Mouse (Mus musculus): ENCODE measurements at regions not wholly inside any gene's neighbourhood (a gene's known extent, or its start where the extent isn't known, plus 50 kb on each side); places are given as distances from the start of the nearest gene placed in this dataset.

GRCm38 (mm10) chr1:35797064-35797463, 271.1 kb upstream of the Hs6st1 start:
- TF ChIP-seq ZKSCAN1 (IDR thresholded peaks at IDR 0.05; ENCODE audit: low read depth, low read length) (no peak), MAFK (IDR thresholded peaks at IDR 0.05; ENCODE audit: borderline replicate concordance, low read depth, low read length) (no peak), POLR2A (IDR thresholded peaks at IDR 0.05; ENCODE audit: control insufficient read depth in 1 of 2, insufficient read depth in 1 of 2, low read depth in 1 of 2, low read length in 2 of 2, poor library complexity in 1 of 2) (no peak), E2F4 (IDR thresholded peaks at IDR 0.05; ENCODE audit: borderline replicate concordance, low read depth, low read length) (no peak), USF1 (IDR thresholded peaks at IDR 0.05; ENCODE audit: low read depth, low read length) (no peak), CTCF (IDR thresholded peaks at IDR 0.05 in 2 of 3, conservative IDR thresholded peaks at IDR 0.05 in 1 of 3; ENCODE audit: control insufficient read depth in 1 of 3, insufficient read depth in 1 of 3, low read depth in 2 of 3, low read length in 3 of 3, poor library complexity in 1 of 3, severe bottlenecking in 1 of 3) (no peak), ZNF384 (IDR thresholded peaks at IDR 0.05; ENCODE audit: low read depth, low read length) (no peak), CHD2 (IDR thresholded peaks at IDR 0.05; ENCODE audit: low read length) (no peak), JUND (IDR thresholded peaks at IDR 0.05; ENCODE audit: low read depth, low read length) (no peak), TBP (IDR thresholded peaks at IDR 0.05; ENCODE audit: low read depth, low read length) (no peak)
